Mouse (Mus musculus): Measurements from ENCODE around the gene Zfp867.

- peak; percentile 34; the same call in 1 of the 2 replicates for TF ChIP-seq CTCF (IDR thresholded peaks at IDR 0.05; ENCODE audit: low read depth)
- no peak for TF ChIP-seq EP300 (IDR thresholded peaks at IDR 0.05; ENCODE audit: low read depth)
Measured at GRCm38 (mm10) chr11:59425671-59426101, 46.6 kb downstream of the Zfp867 start.
